ENCODE assay signal across 10 mouse cellular contexts in the genomic region with DNA sequence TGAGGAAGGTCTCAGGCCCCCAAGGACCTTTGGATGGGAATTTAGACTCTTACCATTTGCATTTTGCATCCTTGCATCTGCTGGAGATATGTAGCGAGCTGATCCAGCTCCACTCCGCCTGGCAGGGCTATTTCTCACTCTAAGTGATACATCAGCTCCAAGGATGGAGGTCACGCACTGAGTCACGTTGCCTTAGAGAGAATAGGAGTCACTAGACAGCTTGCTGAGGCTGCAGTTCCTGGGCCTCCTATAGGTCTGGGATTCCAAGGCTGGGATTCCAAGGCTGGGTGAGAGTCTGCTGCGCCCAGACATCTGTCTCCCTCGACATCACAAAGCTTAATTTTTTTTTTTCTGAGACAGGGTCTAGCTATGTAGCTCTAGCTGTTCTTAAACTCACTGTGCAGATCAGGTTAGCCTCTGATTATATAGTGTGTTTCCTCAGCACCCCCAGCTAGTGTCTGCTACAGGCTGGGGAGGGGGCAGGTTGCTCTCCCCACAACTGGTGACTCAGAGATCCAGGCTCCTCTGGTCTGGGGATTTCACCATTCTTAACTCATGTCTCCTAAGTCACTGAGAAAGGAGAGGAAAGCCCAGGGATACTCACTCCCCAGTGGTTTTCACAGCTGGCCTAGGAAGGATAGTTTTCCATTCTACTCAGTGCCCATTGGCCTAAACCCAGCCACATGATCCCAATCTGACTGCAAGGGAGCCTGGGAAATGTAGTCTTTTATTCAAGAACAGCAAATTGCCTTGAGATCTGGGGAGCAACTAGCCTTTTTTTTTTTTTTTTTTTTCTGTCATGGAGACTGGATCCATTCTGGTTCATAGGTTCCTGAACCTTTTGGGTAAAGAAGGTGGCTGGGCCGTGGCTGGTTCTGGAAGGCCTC.
A peak's percentile ranks its signal among the peaks of the same experiment; 100 is the strongest.
DNase-seq lines count a peak whose midpoint lies in the region; ATAC-seq and TF ChIP-seq lines count a peak whose summit lies in the region.
"Had no signal": no experiment of that assay in that cellular context is flagged by ENCODE, and none has a peak within 500 bp of the region (broad histone marks: within the 10 kb centered on the region; RNA-seq: fewer than 3 reads in every experiment).

No protein-coding gene starts in this region.

- no peak overlapping the region for H3K9ac ChIP-seq in limb, embryonic 14.5 days (ENCODE audit: low read depth, low read length, severe bottlenecking)
- H3K9ac ChIP-seq: limb, embryonic 12.5 days; stomach, embryonic 15.5 days had no signal

- H3K9me3 ChIP-seq in heart, embryonic 10.5 days, result no peaks in the 10 kb centered on the region
- no peaks in the 10 kb centered on the region for H3K9me3 ChIP-seq in limb, embryonic 14.5 days (ENCODE audit: control insufficient read depth, low read length)
- H3K9me3 ChIP-seq: limb, embryonic 12.5 days; stomach, embryonic 15.5 days had no signal

- TF ChIP-seq POLR2A in limb, embryonic 14.5 days (IDR thresholded peaks at IDR 0.05; ENCODE audit: borderline replicate concordance, extremely low read depth, insufficient read depth, insufficient read length), result no peak

- H3K36me3 ChIP-seq in heart, embryonic 10.5 days, result no peaks in the 10 kb centered on the region
- H3K36me3 ChIP-seq in limb, embryonic 14.5 days (ENCODE audit: control insufficient read depth, insufficient read depth, low read length), result no peaks in the 10 kb centered on the region
- H3K36me3 ChIP-seq: limb, embryonic 12.5 days; stomach, embryonic 15.5 days had no signal

- WGBS in heart, embryonic 10.5 days, result 79% methylated on average over 7 of the region's 7 CpGs
- 76% methylated on average over 7 of the region's 7 CpGs for WGBS in limb, embryonic 14.5 days

- H3K4me1 ChIP-seq in heart, embryonic 10.5 days, result 0 out of 2 replicates have a peak, but pooled peaks cover 2% of the 10 kb centered on the region
- H3K4me1 ChIP-seq in limb, embryonic 14.5 days (ENCODE audit: control insufficient read depth, insufficient read depth, low read length), result no peaks in the 10 kb centered on the region
- H3K4me1 ChIP-seq: stomach, embryonic 15.5 days had no signal

- peak; percentile 11 for DNase-seq in heart, adult 8-10 months (ENCODE audit: low spot score)
- no peak for DNase-seq in heart, embryonic 10.5 days (ENCODE audit: low spot score)
- peak; percentile 63 for DNase-seq in ES-CJ7 (ENCODE audit: low read depth, low spot score)
- DNase-seq in embryo, embryonic 10.5 days (ENCODE audit: low spot score), result peak; percentile 71
- peak; percentile 19 for DNase-seq in limb, embryonic 14.5 days (ENCODE audit: low spot score)
- DNase-seq in thymus, postnatal 25 days, result no peak
- DNase-seq in urinary bladder, adult 18-20 months (ENCODE audit: low spot score in 2 of 2), result no peak

- no peak overlapping the region for H3K4me2 ChIP-seq in limb, embryonic 14.5 days (replicated peaks; ENCODE audit: low read depth, low read length, severe bottlenecking)
- H3K4me2 ChIP-seq: limb, embryonic 12.5 days; stomach, embryonic 15.5 days had no signal

- peaks cover 24% of the 10 kb centered on the region; the same call in 1 of the 2 replicates for H3K27me3 ChIP-seq in heart, embryonic 10.5 days (ENCODE audit: insufficient read depth, poor library complexity, severe bottlenecking)
- no peaks in the 10 kb centered on the region for H3K27me3 ChIP-seq in limb, embryonic 14.5 days (ENCODE audit: control insufficient read depth, insufficient read depth, low read length)
- H3K27me3 ChIP-seq: stomach, embryonic 15.5 days had no signal

- H3K27ac ChIP-seq in heart, embryonic 10.5 days, result no peak overlapping the region
- no peak overlapping the region for H3K27ac ChIP-seq in limb, embryonic 14.5 days (replicated peaks; ENCODE audit: low read depth, low read length)
- H3K27ac ChIP-seq: limb, embryonic 12.5 days; stomach, embryonic 15.5 days had no signal

- ATAC-seq in limb, embryonic 14.5 days (ENCODE audit: low FRiP score, low read depth), result peak; percentile 80; the same call in 1 of the 2 replicates
- no peak for ATAC-seq in megakaryocyte, adult 5-6 weeks (ENCODE audit: poor library complexity, severe bottlenecking)

- no peak overlapping the region for H3K4me3 ChIP-seq in heart, embryonic 10.5 days
- H3K4me3 ChIP-seq in limb, embryonic 14.5 days (replicated peaks; ENCODE audit: low read length), result no peak overlapping the region
- H3K4me3 ChIP-seq: limb, embryonic 12.5 days; stomach, embryonic 15.5 days had no signal

Comparison
In these comparisons a context has a peak if more than half of its experiments do, and no peak if none do; other contexts are left out.
1. DNase-seq: peak in heart, adult 8-10 months (single experiment), ES-CJ7 (single experiment), embryo, embryonic 10.5 days (single experiment) and limb, embryonic 14.5 days (single experiment); none in heart, embryonic 10.5 days (single experiment), thymus, postnatal 25 days (single experiment) and urinary bladder, adult 18-20 months (0 of 2).